Mouse (Mus musculus) thymus, adult 2 months (tissue): ENCODE measurements around the gene Npas2.

Experiments
- CTCF ChIP-seq: fragments of 200-500 bp; IDR thresholded peaks from 2 replicates; pipeline ENCODE4 v1.5.1; 2012; ENCODE audit warnings: mild to moderate bottlenecking, control low read depth, low read length, moderate library complexity, borderline replicate concordance; ENCODE audit not compliant: control insufficient read depth, poor library complexity, insufficient read depth; ENCODE audit errors: extremely low read depth
- POLR2A ChIP-seq: fragments of 200-500 bp; IDR thresholded peaks from 2 replicates; pipeline ENCODE4 v1.6.1; 2012; ENCODE audit warnings: mild to moderate bottlenecking, low read length, control low read depth, moderate library complexity; ENCODE audit not compliant: control insufficient read depth, poor library complexity, insufficient read depth; ENCODE audit errors: extremely low read depth

DNA sequence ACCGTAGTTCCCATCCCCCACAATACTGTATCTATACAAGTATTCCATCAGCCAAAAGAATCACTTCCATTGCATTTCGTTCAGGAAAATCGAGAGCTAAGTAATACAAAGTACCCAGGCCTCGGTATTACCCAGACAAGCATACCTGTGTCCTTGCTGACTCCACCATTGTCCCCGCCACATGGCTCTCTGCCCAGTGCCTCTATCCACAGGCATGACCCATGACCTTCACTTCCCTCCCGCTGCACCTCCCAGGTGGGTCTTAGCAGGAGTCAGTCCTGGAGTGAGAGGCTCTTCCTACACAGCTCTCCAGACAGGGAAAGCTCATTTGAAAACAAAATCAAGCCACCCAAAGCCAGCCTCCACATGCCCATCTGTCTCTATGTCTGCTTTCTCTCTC lies 214.6 kb downstream of the Npas2 start:
- no peak for TF ChIP-seq CTCF
- TF ChIP-seq POLR2A, result no peak
